Mouse (Mus musculus) CH12.LX (cell line): ENCODE measurements around the gene Ptprk.

Source experiments
- CHD1 ChIP-seq: IDR thresholded peaks from 2 replicates; pipeline ENCODE4 v1.6.1; 2012; ENCODE audit warnings: low read depth, low read length, improper control_type of control experiment, inconsistent platforms
- CHD2 ChIP-seq: IDR thresholded peaks from 2 replicates; pipeline ENCODE4 v1.6.1; 2011; ENCODE audit warnings: low read length, improper control_type of control experiment
- CTCF ChIP-seq, 2 experiments: IDR thresholded peaks in 1 of 2; conservative IDR thresholded peaks in 1 of 2; 2 replicates each; pipeline ENCODE4 v1.5.1; 2011 to 2012; ENCODE audit warnings: low read depth in 2 of 2, low read length in 2 of 2, improper control_type of control experiment in 1 of 2, inconsistent platforms in 1 of 2, mild to moderate bottlenecking in 1 of 2, moderate library complexity in 1 of 2
- E2F4 ChIP-seq: IDR thresholded peaks from 2 replicates; pipeline ENCODE4 v1.6.1; 2011; ENCODE audit warnings: low read depth, low read length, improper control_type of control experiment; ENCODE audit not compliant: insufficient replicate concordance
- EP300 ChIP-seq: IDR thresholded peaks from 2 replicates; pipeline ENCODE4 v1.6.1; 2011; ENCODE audit warnings: low read length, improper control_type of control experiment
- MAZ ChIP-seq: IDR thresholded peaks from 2 replicates; pipeline ENCODE4 v1.6.1; 2012; ENCODE audit warnings: low read depth, mild to moderate bottlenecking, inconsistent platforms, low read length, improper control_type of control experiment, moderate library complexity
- POLR2A ChIP-seq: IDR thresholded peaks from 2 replicates; pipeline ENCODE4 v1.6.1; 2011; ENCODE audit warnings: low read depth, mild to moderate bottlenecking, improper control_type of control experiment, low read length
- POLR2AphosphoS2 ChIP-seq: IDR thresholded peaks from 2 replicates; pipeline ENCODE4 v1.6.1; 2011; ENCODE audit warnings: low read depth, low read length, improper control_type of control experiment
- SIN3A ChIP-seq: IDR thresholded peaks from 2 replicates; pipeline ENCODE4 v1.6.1; 2012; ENCODE audit warnings: low read length, improper control_type of control experiment, inconsistent platforms
- USF1 ChIP-seq: IDR thresholded peaks from 2 replicates; pipeline ENCODE4 v1.6.1; 2014; ENCODE audit warnings: low read depth, mild to moderate bottlenecking, inconsistent platforms, low read length, improper control_type of control experiment
- USF2 ChIP-seq: conservative IDR thresholded peaks from 2 replicates; pipeline ENCODE4 v1.6.1; 2011; ENCODE audit warnings: low read depth, low read length, improper control_type of control experiment
- ZKSCAN1 ChIP-seq: IDR thresholded peaks from 2 replicates; pipeline ENCODE4 v1.6.1; 2012; ENCODE audit warnings: low read depth, inconsistent platforms, low read length, improper control_type of control experiment, borderline replicate concordance

GRCm38 (mm10) chr10:28103406-28103906 is 28.8 kb downstream of the Ptprk start:
- TF ChIP-seq POLR2A: no peak
- TF ChIP-seq USF1: no peak
- no peak for TF ChIP-seq MAZ
- no peak for TF ChIP-seq CHD2
- TF ChIP-seq EP300: no peak
- no peak for TF ChIP-seq POLR2AphosphoS2
- TF ChIP-seq ZKSCAN1: no peak
- no peak for TF ChIP-seq CTCF (conservative IDR thresholded peaks at IDR 0.05 in 1 of 2, IDR thresholded peaks at IDR 0.05 in 1 of 2; ENCODE audit: low read depth in 2 of 2, low read length in 2 of 2)
- no peak for TF ChIP-seq E2F4
- no peak for TF ChIP-seq SIN3A
- TF ChIP-seq USF2: no peak
- no peak for TF ChIP-seq CHD1
